Mouse (Mus musculus): ENCODE data around the gene Gm12794. TPM values are rescaled to one million over a fixed set of nuclear protein-coding genes. Genes with fewer than 3 reads are reported as not detected.

The Gm12794 gene
- polyA plus RNA-seq (2012; rRNA removed; ENCODE audit: low replicate concordance): not detected in 2 replicates

DNA sequence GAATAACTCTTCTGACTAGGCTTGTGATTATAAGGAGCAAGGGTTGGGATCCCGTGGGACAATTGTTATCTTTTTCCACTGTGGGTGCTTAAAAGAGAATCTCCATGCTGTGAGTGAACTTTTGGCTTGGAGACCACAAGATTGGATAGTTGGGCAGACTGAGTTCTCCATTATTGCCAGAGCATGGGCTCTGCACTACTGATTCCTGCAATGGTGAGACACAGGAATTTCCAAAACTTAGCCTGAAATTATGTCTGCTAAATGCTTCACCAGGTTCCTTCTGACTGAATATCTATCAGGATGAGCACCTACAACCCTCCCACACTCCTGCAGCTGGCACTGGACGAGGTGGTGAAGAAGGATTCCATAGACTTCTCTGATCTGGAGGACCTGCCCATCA lies at the start of gene Gm12794:
TSS of gene Gm12794 (plus strand) at position 301 of the 400 bp plus-strand sequence.

DNA sequence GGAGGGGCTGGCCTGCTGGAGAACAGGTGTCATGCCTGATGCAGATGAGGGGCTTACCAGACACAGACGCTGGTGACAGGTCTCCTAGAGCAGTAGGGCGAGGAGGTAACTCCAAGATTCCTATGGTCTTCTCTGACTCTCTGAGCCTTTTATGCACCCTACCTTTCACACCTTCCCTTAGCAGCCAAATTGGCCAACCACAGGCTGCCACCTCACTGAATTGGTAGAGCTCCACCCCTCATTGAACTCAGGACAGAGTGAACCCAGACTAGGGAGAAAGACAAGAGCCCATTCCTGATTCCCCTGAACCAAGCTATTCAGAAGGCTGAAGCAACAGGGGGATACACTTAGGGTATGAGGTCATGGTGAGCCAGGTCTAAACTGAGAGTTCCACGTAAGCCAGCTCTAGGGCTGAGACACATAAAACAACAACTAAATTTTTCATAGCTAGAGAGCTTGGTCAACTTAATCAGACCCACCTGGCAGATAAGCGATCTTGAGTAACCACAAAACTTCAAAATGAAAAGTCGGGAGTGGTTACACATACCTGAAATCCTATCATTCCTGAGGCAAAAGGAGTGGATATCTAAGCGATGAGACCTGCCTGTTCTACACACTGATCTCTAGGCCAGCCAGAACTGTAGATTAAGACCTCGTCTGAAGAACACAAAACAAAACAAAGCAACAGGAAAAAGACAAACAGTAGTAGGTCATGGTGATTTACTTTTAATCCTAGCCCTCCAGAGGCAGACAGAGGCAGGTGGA lies 46.4 kb upstream of the Gm12794 start, which contains the start of gene C130073F10Rik:
TSS of gene C130073F10Rik (minus strand) at position 134 of the 765 bp plus-strand sequence.

DNA sequence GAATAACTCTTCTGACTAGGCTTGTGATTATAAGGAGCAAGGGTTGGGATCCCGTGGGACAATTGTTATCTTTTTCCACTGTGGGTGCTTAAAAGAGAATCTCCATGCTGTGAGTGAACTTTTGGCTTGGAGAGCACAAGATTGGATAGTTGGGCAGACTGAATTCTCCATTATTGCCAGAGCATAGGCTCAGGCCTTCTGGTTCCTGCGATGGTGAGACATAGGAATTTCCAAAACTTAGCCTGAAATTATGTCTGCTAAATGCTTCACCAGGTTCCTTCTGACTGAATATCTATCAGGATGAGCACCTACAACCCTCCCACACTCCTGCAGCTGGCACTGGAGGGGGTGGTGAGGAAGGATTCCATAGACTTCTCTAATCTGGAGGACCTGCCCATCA lies 31.4 kb upstream of the Gm12794 start, which contains the start of gene Gm12800:
TSS of gene Gm12800 (plus strand) at position 301 of the 400 bp plus-strand sequence.

DNA sequence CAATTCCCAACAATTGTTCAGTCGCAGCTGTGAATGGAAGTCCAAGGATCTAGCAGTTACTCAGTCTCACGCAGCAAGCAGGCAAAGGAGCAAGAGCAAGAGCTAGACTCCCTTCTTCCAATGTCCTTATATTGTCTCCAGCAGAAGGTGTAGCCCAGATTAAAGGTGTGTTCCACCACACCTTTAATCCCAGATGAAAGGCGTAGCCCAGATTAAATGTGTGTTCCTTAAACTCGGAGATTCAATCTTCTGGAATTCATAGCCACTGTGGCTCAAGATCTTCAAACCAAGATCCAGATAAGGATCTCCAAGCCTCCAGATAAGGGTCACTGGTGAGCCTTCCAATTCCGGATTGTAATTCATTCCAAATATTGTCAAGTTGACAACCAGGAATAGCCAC lies 40.7 kb downstream of the Gm12794 start, which contains the start of gene Gm12790:
TSS of gene Gm12790 (minus strand) at position 101 of the 400 bp plus-strand sequence.

DNA sequence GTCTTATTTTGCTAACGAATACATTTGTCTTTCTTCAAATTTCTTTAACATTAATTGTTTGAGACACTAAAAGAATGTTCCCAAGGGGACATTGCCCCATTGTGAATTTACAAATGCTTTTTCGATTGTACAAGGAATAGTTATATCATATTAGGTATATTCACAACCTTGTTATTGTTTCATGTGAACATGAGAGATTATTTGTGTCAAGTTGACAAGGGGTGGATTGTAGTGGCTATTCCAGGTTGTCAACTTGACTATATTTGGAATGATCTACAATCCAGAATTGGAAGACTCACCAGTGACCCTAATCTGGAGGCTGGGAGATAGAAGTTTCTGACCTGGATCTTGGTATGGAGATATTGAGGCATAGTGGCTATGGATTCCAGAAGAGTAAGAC lies 46.1 kb downstream of the Gm12794 start, which contains the start of gene Gm12789:
TSS of gene Gm12789 (plus strand) at position 301 of the 400 bp plus-strand sequence.

Other genes with a start within 250 kb of the Gm12794 start
- 2.1 and 9.7 TPM in 2 replicates for gene Lepr, start 223.0 kb upstream of the Gm12794 start, polyA plus RNA-seq (2012; rRNA removed; ENCODE audit: low replicate concordance)
- not detected in 2 replicates for gene B020004J07Rik, start 96.4 kb upstream of the Gm12794 start, polyA plus RNA-seq (2012; rRNA removed; ENCODE audit: low replicate concordance)
- not detected in 2 replicates for gene C130073F10Rik, start 46.6 kb upstream of the Gm12794 start, polyA plus RNA-seq (2012; rRNA removed; ENCODE audit: low replicate concordance)
- gene Gm12800, start 31.3 kb upstream of the Gm12794 start, polyA plus RNA-seq (2012; rRNA removed; ENCODE audit: low replicate concordance): not detected in 2 replicates
- not detected in 2 replicates for gene Gm12790, start 40.6 kb downstream of the Gm12794 start, polyA plus RNA-seq (2012; rRNA removed; ENCODE audit: low replicate concordance)
- gene Gm12789, start 46.2 kb downstream of the Gm12794 start, polyA plus RNA-seq (2012; rRNA removed; ENCODE audit: low replicate concordance): not detected in 2 replicates
- 5.5 and 13.8 TPM in 2 replicates for gene Pde4b, start 147.1 kb downstream of the Gm12794 start, polyA plus RNA-seq (2012; rRNA removed; ENCODE audit: low replicate concordance)

All from subcutaneous adipose tissue, adult 2 months (tissue).